Mouse (Mus musculus): ENCODE measurements around the gene Tmprss11e.

Gene Tmprss11e

GRCm38 (mm10) chr5:86745715-86746114 is at the start of gene Tmprss11e:
Gene Tmprss11e, minus strand, starts transcription at chr5:86745815.
- DNase-seq (ENCODE audit: low read depth) = no peak

GRCm38 (mm10) chr5:86792807-86793206 is 47.2 kb upstream of the Tmprss11e start:
- no peak for DNase-seq (ENCODE audit: low read depth)

- no peak for DNase-seq (ENCODE audit: low read depth)
These were observed 46.6 kb upstream of the Tmprss11e start for GRCm38 (mm10) chr5:86792249-86792648.

GRCm38 (mm10) chr5:86789954-86790353 is 44.3 kb upstream of the Tmprss11e start:
- no peak for DNase-seq (ENCODE audit: low read depth)

GRCm38 (mm10) chr5:86786798-86787197 is 41.2 kb upstream of the Tmprss11e start:
- DNase-seq (ENCODE audit: low read depth) = no peak

- DNase-seq (ENCODE audit: low read depth) = no peak
These were observed 38.6 kb upstream of the Tmprss11e start for GRCm38 (mm10) chr5:86784205-86784604.

GRCm38 (mm10) chr5:86783059-86783458 is 37.4 kb upstream of the Tmprss11e start:
- DNase-seq (ENCODE audit: low read depth) = peak; percentile 56

GRCm38 (mm10) chr5:86778471-86778870 is 32.9 kb upstream of the Tmprss11e start:
- DNase-seq (ENCODE audit: low read depth) = no peak

- DNase-seq (ENCODE audit: low read depth) = no peak
These were observed 31.3 kb upstream of the Tmprss11e start for GRCm38 (mm10) chr5:86776941-86777340.

- DNase-seq (ENCODE audit: low read depth) = no peak
These were observed 25.4 kb upstream of the Tmprss11e start for GRCm38 (mm10) chr5:86771010-86771409.

GRCm38 (mm10) chr5:86769015-86769658 is 23.5 kb upstream of the Tmprss11e start:
- DNase-seq (ENCODE audit: low read depth) = no peak

GRCm38 (mm10) chr5:86742796-86743195 is 2.8 kb downstream of the Tmprss11e start:
- DNase-seq (ENCODE audit: low read depth) = no peak

GRCm38 (mm10) chr5:86741146-86741545 is 4.5 kb downstream of the Tmprss11e start:
- DNase-seq (ENCODE audit: low read depth) = peak; percentile 37

- DNase-seq (ENCODE audit: low read depth) = no peak
These were observed 9.8 kb downstream of the Tmprss11e start for GRCm38 (mm10) chr5:86735808-86736207.

- DNase-seq (ENCODE audit: low read depth) = no peak
These were observed 15.0 kb downstream of the Tmprss11e start for GRCm38 (mm10) chr5:86730587-86730986.

GRCm38 (mm10) chr5:86728574-86728973 is 17.0 kb downstream of the Tmprss11e start:
- DNase-seq (ENCODE audit: low read depth) = no peak

GRCm38 (mm10) chr5:86727033-86727432 is 18.6 kb downstream of the Tmprss11e start:
- no peak for DNase-seq (ENCODE audit: low read depth)

GRCm38 (mm10) chr5:86725021-86725420 is 20.6 kb downstream of the Tmprss11e start:
- DNase-seq (ENCODE audit: low read depth) = no peak

- DNase-seq (ENCODE audit: low read depth) = no peak
These were observed 22.7 kb downstream of the Tmprss11e start for GRCm38 (mm10) chr5:86722820-86723460.

- no peak for DNase-seq (ENCODE audit: low read depth)
These were observed 30.6 kb downstream of the Tmprss11e start for GRCm38 (mm10) chr5:86714967-86715366.

GRCm38 (mm10) chr5:86704923-86705322 is 40.7 kb downstream of the Tmprss11e start:
- DNase-seq (ENCODE audit: low read depth) = no peak

GRCm38 (mm10) chr5:86684667-86685066 is 60.9 kb downstream of the Tmprss11e start:
- DNase-seq (ENCODE audit: low read depth) = peak; percentile 5

- no peak for DNase-seq (ENCODE audit: low read depth)
These were observed 69.4 kb downstream of the Tmprss11e start, which contains the start of gene Tmprss11b for GRCm38 (mm10) chr5:86676262-86676661. Gene Tmprss11b, minus strand, starts transcription at chr5:86676362.
